Mouse (Mus musculus) mouse embryonic stem cell (cell line): Measurements from ENCODE around the gene Rimbp2.
"Not testable (repeated sequence)": the region's sequence is repeated elsewhere in the genome, so short reads cannot be mapped to it uniquely, and the experiment has no call there.

ENCODE experiments used
- in situ Hi-C, 2 experiments: fragments of 300-500 bp; cut with MboI; formaldehyde crosslinking; loops; 1 replicate in 1 of 2; 3 replicates in 1 of 2; pipeline ENCODE4 v1.14.3; 2019 to 2020; ENCODE audit warnings: low sequenced_read_pairs in 2 of 2, low pct_unique_long_range_greater_than_20kb in 1 of 2, mixed read lengths in 1 of 2; ENCODE audit not compliant: unreplicated experiment in 1 of 2

Gene Rimbp2

GRCm38 (mm10) chr5:128953278-128954070 is at the start of gene Rimbp2:
TSS of gene Rimbp2 (minus strand) at chr5:128953486.
- in situ Hi-C loops, result loop anchor here in 1 of 2 experiments (25.0 kb wide), 1 partner anchor 141 kb away; no protein-coding TSS in a partner anchor

- in situ Hi-C loops, result no loop called here
These were observed 49.3 kb upstream of the Rimbp2 start for GRCm38 (mm10) chr5:129002571-129003011.

- in situ Hi-C loops, result no loop called here
These were observed 47.6 kb upstream of the Rimbp2 start for GRCm38 (mm10) chr5:129000706-129001468.

- in situ Hi-C loops, result no loop called here
These were observed 34.1 kb upstream of the Rimbp2 start for GRCm38 (mm10) chr5:128987141-128987954.

- in situ Hi-C loops, result no loop called here
These were observed 32.7 kb upstream of the Rimbp2 start for GRCm38 (mm10) chr5:128985946-128986345.

GRCm38 (mm10) chr5:128984536-128984935 is 31.2 kb upstream of the Rimbp2 start:
- in situ Hi-C loops, result no loop called here

GRCm38 (mm10) chr5:128981607-128982006 is 28.3 kb upstream of the Rimbp2 start:
- in situ Hi-C loops, result no loop called here

GRCm38 (mm10) chr5:128980857-128981256 is 27.6 kb upstream of the Rimbp2 start:
- in situ Hi-C loops, result no loop called here

GRCm38 (mm10) chr5:128978957-128979356 is 25.7 kb upstream of the Rimbp2 start:
- in situ Hi-C loops, result no loop called here

- in situ Hi-C loops, result not testable (repeated sequence)
These were observed 24.2 kb upstream of the Rimbp2 start for GRCm38 (mm10) chr5:128977466-128977865.

GRCm38 (mm10) chr5:128976266-128976665 is 23.0 kb upstream of the Rimbp2 start:
- in situ Hi-C loops, result no loop called here

- in situ Hi-C loops, result loop anchor here in 1 of 2 experiments (25.0 kb wide), 1 partner anchor 159 kb away; no protein-coding TSS in a partner anchor
These were observed 18.0 kb upstream of the Rimbp2 start for GRCm38 (mm10) chr5:128971298-128971697.

- in situ Hi-C loops, result loop anchor here in 1 of 2 experiments (25.0 kb wide), 1 partner anchor 159 kb away; no protein-coding TSS in a partner anchor
These were observed 17.6 kb upstream of the Rimbp2 start for GRCm38 (mm10) chr5:128970878-128971277.

- in situ Hi-C loops, result loop anchor here in 1 of 2 experiments (25.0 kb wide), 1 partner anchor 152 kb away; no protein-coding TSS in a partner anchor
These were observed 11.1 kb upstream of the Rimbp2 start for GRCm38 (mm10) chr5:128964353-128964752.

GRCm38 (mm10) chr5:128958916-128959315 is 5.6 kb upstream of the Rimbp2 start:
- in situ Hi-C loops, result loop anchor here in 1 of 2 experiments (25.0 kb wide), 1 partner anchor 147 kb away; no protein-coding TSS in a partner anchor

- in situ Hi-C loops, result loop anchor here in 1 of 2 experiments (25.0 kb wide), 1 partner anchor 142 kb away; no protein-coding TSS in a partner anchor
These were observed 1.1 kb upstream of the Rimbp2 start for GRCm38 (mm10) chr5:128954371-128954770.

GRCm38 (mm10) chr5:128952291-128953195 is 743 bp downstream of the Rimbp2 start:
- in situ Hi-C loops, result loop anchor here in 1 of 2 experiments (25.0 kb wide), 1 partner anchor 140 kb away; no protein-coding TSS in a partner anchor
